Mouse (Mus musculus) lung, postnatal 4 days (tissue): ENCODE results near the gene Khnyn.

Experiments
- DNase-seq, 2 experiments: peaks; one replicate each; pipeline ENCODE4 v3.0.0; 2021

Khnyn gene

GRCm38 (mm10) chr14:55884713-55885113 is at the start of gene Khnyn:
TSS of gene Khnyn (plus strand) at chr14:55884947.
- peak; percentile 94 to 98 for DNase-seq

GRCm38 (mm10) chr14:55838312-55838711 is 46.4 kb upstream of the Khnyn start:
- DNase-seq = no peak

- no peak for DNase-seq
Observed at GRCm38 (mm10) chr14:55838740-55839139, 46.0 kb upstream of the Khnyn start.

DNA sequence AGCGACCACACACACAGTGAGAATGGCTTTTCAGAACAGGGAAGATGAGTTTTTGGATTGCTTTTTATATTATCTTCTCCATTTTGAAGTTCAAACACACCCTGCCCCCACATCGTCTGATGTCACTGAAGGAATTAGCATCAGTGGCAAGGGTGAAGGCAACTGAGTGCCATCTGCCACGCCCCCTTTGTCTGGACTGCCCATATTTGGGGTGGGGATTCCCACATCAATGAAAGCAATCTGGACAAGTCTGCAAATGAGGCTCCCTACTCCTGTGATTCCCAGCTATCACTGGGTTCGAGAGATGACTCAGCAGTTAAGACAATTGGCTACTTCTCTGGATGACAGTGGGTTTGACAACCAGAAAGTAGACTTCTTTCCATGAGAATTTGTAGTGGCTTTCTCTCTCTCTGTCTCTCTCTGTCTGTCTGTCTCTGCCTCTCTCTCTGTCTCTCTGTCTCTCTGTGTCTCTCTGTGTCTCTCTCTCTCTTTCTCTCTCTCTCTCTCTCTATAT is 43.8 kb upstream of the Khnyn start:
- DNase-seq = no peak

- DNase-seq = no peak
Observed at GRCm38 (mm10) chr14:55842794-55843193, 42.0 kb upstream of the Khnyn start.

GRCm38 (mm10) chr14:55845506-55846294 is 39.0 kb upstream of the Khnyn start:
- no peak for DNase-seq

GRCm38 (mm10) chr14:55850885-55851284 is 33.9 kb upstream of the Khnyn start:
- DNase-seq = no peak

DNA sequence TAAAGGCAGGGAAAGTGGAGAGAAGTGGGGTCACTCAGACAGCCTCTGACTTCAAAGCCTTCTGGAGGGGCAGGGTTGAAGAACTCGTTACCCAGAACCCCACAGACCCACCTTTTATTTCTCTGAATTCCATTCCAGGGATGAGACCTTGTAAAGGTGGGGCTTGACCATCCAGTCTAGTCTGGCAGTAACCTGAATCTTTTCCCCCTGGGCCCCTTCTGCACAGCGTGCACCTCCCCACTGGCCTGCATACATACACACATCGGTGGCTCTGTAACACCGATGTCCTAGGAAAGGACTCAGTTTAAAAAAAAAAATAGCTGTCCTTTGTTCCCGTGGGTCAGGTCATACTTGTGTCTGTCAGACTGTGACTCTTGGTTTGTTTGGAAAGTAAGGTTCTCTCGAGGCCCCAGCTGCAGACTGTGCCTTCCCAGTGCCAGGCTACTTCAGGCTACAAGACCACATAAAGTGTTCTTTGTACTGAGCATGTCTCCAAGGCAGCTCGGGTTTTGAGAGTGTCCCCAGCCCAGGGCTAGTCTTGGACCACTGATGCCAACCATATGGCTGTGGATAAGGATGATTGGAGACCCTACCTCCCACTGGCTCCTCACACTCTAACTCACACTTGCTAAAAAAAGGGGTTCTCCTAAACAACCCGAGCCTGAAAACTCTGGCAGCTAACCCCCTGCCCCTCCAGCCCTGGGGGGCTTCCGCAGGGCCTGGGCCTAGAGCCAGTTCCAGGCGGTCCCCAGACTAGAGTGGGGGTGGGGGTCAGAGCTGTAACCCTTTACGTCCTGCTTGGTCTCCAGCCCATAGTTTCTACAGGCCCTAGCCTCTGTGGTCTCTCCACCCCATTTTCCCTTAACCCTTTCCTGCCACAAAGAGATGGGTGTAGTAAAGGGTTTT is 31.8 kb upstream of the Khnyn start:
- peak; percentile 56 to 71 for DNase-seq

DNA sequence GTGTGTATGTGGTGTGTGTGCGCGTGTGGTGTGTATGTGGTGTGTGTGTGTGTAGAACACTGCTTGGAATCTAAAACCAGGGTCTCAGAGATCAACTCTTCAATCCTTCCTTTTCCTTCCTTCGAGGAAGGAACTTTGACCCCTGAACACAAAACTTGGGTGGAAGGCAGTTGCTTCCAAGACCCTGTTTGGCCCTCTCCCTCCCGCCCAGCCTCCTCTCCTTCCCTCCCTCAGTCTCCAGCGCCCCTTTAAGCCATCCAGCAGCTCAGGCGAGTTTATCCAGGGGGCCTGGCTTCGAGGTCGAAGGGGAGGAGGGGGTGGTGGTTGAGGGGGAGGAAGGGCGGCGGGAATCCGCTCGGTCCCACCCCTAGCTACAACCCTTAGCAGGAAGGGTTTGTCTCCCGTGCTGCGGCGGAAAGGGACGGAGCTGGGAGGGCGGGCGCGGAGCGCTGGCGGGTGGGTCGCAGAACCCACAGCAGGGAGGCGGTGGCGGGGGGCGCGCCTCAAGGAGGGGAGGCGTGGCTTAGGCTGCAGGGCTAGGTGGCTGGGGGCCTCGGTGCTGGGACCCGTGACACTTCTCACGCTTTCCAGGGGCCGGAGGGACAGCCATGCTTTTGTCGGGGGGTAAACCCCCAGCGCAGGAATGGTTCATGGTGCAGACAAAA is 31.0 kb upstream of the Khnyn start, which contains the start of gene Nynrin:
Nynrin (plus strand) TSS at position 390 of the 665 bp plus-strand sequence.
- peak; percentile 86 to 93 for DNase-seq

GRCm38 (mm10) chr14:55854406-55855100 is 30.2 kb upstream of the Khnyn start:
- peak in 1 of 2 experiments; percentile 36 for DNase-seq

GRCm38 (mm10) chr14:55855101-55855561 is 29.6 kb upstream of the Khnyn start:
- peak; percentile 55 to 59 for DNase-seq

DNA sequence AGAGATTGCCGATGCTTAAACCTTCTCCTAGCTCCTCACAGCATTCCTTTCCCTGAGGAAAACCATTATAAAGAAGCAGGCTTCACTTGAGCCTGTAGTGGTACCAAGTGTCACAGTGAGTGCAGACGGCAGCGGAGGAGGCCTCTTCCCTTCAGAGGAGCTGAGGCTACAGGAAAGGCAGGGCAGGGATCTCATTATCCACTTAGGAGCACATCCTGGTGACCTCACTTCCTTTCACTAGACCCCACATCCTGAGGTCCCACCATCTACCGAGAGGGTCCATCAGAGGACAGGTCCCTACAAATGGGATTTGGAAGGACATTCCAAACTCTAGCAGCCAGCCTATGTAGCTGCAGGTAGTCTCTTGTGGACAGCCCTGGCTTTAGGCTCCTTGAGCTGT is 27.2 kb upstream of the Khnyn start:
- no peak for DNase-seq

- no peak for DNase-seq
Observed at GRCm38 (mm10) chr14:55862186-55862585, 22.6 kb upstream of the Khnyn start.

DNA sequence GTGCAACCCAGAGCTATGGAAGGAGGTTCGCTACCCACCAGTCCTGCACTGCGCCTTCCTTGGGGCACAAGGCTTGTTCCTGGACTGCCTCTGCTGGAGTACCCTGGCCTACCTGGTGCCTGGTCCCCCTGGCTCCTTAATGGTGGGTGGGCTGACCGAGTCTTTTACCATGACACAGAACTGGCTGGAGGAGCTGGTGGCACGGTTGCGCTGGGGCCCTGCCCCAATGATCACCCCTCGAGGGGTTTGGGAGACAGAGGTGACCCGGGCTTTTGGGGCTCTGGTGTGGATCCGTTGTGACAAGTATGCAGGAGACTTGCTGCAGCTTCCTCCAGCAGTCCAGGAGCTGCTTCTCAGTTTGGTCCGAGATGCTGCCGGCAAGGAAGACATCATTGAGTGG is 21.8 kb upstream of the Khnyn start:
- no peak for DNase-seq

DNA sequence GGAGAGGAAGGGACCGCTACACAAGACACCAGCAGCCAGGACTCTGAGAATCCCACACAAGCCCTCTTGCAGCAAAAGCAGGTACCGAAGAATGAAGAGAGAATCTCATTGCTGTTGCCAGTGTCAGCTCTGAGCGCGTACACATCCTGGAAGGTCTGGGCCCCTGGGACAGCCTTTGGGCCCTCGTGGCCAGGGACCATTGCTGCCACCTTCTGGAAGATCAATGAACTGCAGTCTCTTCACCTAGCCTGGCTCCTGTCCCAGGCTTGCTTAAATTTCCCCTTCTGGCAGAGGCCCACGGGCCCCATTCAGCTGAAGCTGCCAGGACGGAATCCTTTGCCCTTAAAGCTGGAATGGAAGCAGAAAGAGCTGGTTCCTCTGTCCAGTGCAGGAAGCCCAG is 21.0 kb upstream of the Khnyn start:
- peak; percentile 78 to 86 for DNase-seq

- DNase-seq = peak; percentile 46 to 74
Observed at GRCm38 (mm10) chr14:55866962-55867361, 17.8 kb upstream of the Khnyn start.

GRCm38 (mm10) chr14:55868230-55869026 is 16.3 kb upstream of the Khnyn start:
- DNase-seq = no peak

GRCm38 (mm10) chr14:55869538-55869937 is 15.2 kb upstream of the Khnyn start:
- DNase-seq = no peak

GRCm38 (mm10) chr14:55872039-55872438 is 12.7 kb upstream of the Khnyn start:
- DNase-seq = no peak

- DNase-seq = no peak
Observed at GRCm38 (mm10) chr14:55872551-55872950, 12.2 kb upstream of the Khnyn start.

GRCm38 (mm10) chr14:55873242-55873713 is 11.5 kb upstream of the Khnyn start:
- no peak for DNase-seq
